Mouse (Mus musculus) spleen, adult 2 months (tissue): ENCODE measurements around the gene Wasl. TPM values are rescaled to one million over a fixed set of nuclear protein-coding genes. Genes with fewer than 3 reads are reported as not detected.

ENCODE experiments used
- DNase-seq, 2 experiments: peaks; one replicate each; pipeline versions ENCODE4 v3.0.0 to v3.0.0-alpha.2; 2012 to 2021; ENCODE audit warnings: low spot score in 2 of 2, low read depth in 1 of 2
- H3K27ac ChIP-seq: fragments of 200-500 bp; 2 replicates; pipeline ENCODE4 v1.5.1; 2012; ENCODE audit warnings: low read length, inconsistent platforms; ENCODE audit not compliant: insufficient read depth
- H3K27me3 ChIP-seq: fragments of 200-500 bp; 2 replicates; pipeline ENCODE4 v1.6.1; 2012; ENCODE audit warnings: mild to moderate bottlenecking, moderate library complexity, low read length, inconsistent platforms; ENCODE audit not compliant: control insufficient read depth, insufficient read depth
- H3K36me3 ChIP-seq: fragments of 200-500 bp; 2 replicates; pipeline ENCODE4 v1.6.1; 2012; ENCODE audit warnings: mild to moderate bottlenecking, low read length, inconsistent platforms; ENCODE audit not compliant: control insufficient read depth, insufficient read depth
- H3K4me1 ChIP-seq: fragments of 200-500 bp; 2 replicates; pipeline ENCODE4 v1.6.1; 2011; ENCODE audit warnings: inconsistent platforms; ENCODE audit not compliant: control insufficient read depth, insufficient read depth, insufficient read length
- H3K4me3 ChIP-seq: fragments of 200-500 bp; 2 replicates; pipeline ENCODE4 v1.5.1; 2011; ENCODE audit warnings: mild to moderate bottlenecking, inconsistent platforms; ENCODE audit not compliant: insufficient read depth, insufficient read length; ENCODE audit errors: extremely low read depth
- CTCF ChIP-seq: fragments of 200-500 bp; IDR thresholded peaks from 2 replicates; pipeline ENCODE4 v1.5.1; 2011; ENCODE audit warnings: mild to moderate bottlenecking, inconsistent platforms; ENCODE audit not compliant: insufficient read depth, insufficient read length, insufficient replicate concordance; ENCODE audit errors: extremely low read depth
- POLR2A ChIP-seq: fragments of 200-500 bp; IDR thresholded peaks from 2 replicates; pipeline ENCODE4 v1.6.1; 2011; ENCODE audit warnings: low read depth, low read length, inconsistent platforms
- whole genome bisulfite sequencing: fragments of 180-500 bp; shearing (Covaris S2); methylation state at CpG from one replicate; pipeline ENCODE4 v1.1.7; 2018; 5-methylcytosine and 5-hydroxymethylcytosine counted together
- polyA plus RNA-seq: library from polyadenylated mRNA; depleted of rRNA; stranded (reverse); fragments of >200 nt; gene quantifications from 2 replicates; pipeline ENCODE4 v1.2.3, GENCODE M21; 2012; rRNA removed

Wasl gene
- 22.3 and 46.5 TPM in 2 replicates for polyA plus RNA-seq

- Histone ChIP-seq H3K4me1 (peaks cover 3% of the 10 kb centered on the region; the same call in 1 of the 2 replicates), H3K36me3 (no peaks in the 10 kb centered on the region), H3K27ac (peak within 1 kb of the TSS; percentile 88), H3K4me3 (peak within 1 kb of the TSS; percentile 78), H3K27me3 (no peaks in the 10 kb centered on the region)
- WGBS, result under 1% methylated on average over 63 of the region's 63 CpGs
- TF ChIP-seq CTCF, result no peak
- TF ChIP-seq POLR2A, result peak; percentile 46
- peak; percentile 93 to 97 for DNase-seq
These were observed at the start of gene Wasl for GRCm38 (mm10) chr6:24664867-24665458. Wasl (minus strand) TSS chr6:24665009.

GRCm38 (mm10) chr6:24707499-24707898, 42.7 kb upstream of the Wasl start:
- TF ChIP-seq CTCF, result no peak
- no peak for TF ChIP-seq POLR2A
- Histone ChIP-seq H3K27me3 (no peaks in the 10 kb centered on the region), H3K36me3 (no peaks in the 10 kb centered on the region), H3K4me1 (no peaks in the 10 kb centered on the region), H3K27ac (no peak overlapping the region), H3K4me3 (no peak overlapping the region)
- WGBS, result 70% methylated on average over 2 of the region's 2 CpGs
- no peak for DNase-seq

DNA sequence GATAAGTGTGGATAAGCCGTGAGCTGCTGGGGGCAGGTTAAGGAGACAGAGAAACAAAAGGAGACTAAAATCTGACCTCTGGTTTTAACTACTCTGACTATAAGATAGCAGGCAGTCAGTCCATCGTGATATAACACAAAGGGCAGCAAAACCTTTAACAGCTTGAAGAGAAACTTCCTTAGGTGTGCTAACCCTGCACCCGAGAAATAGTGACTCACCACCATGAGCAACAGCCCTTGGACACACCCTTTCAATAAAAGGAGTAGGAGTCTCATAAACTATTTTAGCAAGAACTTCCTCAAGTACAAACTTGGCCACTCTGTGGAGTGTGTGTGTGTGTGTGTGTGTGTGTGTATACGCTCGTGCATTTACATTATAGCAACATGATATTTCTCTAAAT, 42.3 kb upstream of the Wasl start:
- Histone ChIP-seq H3K36me3 (no peaks in the 10 kb centered on the region), H3K27me3 (no peaks in the 10 kb centered on the region), H3K4me3 (no peak overlapping the region), H3K27ac (no peak overlapping the region), H3K4me1 (no peaks in the 10 kb centered on the region)
- 77% methylated on average over 5 of the region's 5 CpGs for WGBS
- TF ChIP-seq POLR2A, result no peak
- no peak for TF ChIP-seq CTCF
- DNase-seq, result no peak

- TF ChIP-seq POLR2A, result no peak
- no peak for TF ChIP-seq CTCF
- 83% methylated on average over 5 of the region's 5 CpGs for WGBS
- Histone ChIP-seq H3K27me3 (no peaks in the 10 kb centered on the region), H3K27ac (no peak overlapping the region), H3K36me3 (no peaks in the 10 kb centered on the region), H3K4me3 (no peak overlapping the region), H3K4me1 (no peaks in the 10 kb centered on the region)
- DNase-seq, result no peak
These were observed 32.4 kb upstream of the Wasl start for GRCm38 (mm10) chr6:24697216-24697615.

- DNase-seq, result no peak
- Histone ChIP-seq H3K4me3 (no peak overlapping the region), H3K27me3 (no peaks in the 10 kb centered on the region), H3K27ac (no peak overlapping the region), H3K36me3 (no peaks in the 10 kb centered on the region), H3K4me1 (no peaks in the 10 kb centered on the region)
- WGBS, result 79% methylated on average over 4 of the region's 4 CpGs
- TF ChIP-seq POLR2A, result no peak
- TF ChIP-seq CTCF, result no peak
These were observed 31.3 kb upstream of the Wasl start for GRCm38 (mm10) chr6:24696117-24696516.

DNA sequence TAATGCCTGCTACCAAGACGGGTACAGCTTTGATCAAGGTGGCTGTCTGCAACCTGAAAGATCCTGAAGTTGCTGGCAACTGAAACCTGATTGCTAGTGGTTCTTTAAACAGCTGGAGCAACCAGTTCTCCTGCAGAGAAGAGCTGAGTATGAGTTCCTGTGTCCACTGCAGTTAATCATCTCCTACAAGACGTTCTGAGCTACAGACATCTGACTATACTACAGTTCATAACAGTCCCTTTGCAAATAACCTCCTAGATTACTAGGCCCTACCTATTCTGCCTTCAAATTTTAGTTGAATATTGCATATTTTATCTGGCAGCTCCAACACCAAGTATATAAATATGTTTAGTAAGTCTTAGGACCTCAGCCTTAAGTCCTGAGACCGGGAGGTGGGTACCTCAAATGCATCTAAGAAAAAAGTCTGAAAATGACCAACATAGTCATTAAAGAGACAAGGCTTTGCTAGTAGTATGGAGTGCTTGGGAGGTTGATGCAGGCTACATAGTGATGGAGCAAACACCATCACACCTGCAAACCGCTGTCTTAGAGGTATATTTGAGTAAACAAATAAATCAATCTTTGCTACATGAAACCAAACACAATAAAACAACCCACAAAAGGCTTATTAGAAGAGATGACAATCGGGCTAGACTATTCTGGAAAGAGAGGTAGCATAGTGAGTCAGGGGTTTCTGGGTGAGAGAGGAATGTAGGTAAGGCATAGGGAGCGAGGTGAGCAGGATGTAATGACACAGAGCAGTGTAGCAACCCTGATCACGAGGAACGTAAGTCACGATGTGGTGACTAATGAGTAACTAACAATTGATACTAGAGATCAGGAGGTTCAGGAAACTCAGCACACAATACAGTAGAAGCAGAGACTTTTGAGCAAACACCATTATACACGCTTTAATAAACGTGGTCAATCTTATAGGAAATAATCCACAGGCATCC, 29.9 kb upstream of the Wasl start:
- WGBS, result 87% methylated on average over 11 of the region's 11 CpGs
- TF ChIP-seq CTCF (no peak), POLR2A (no peak)
- Histone ChIP-seq H3K4me3 (no peak overlapping the region), H3K27me3 (no peaks in the 10 kb centered on the region), H3K27ac (no peak overlapping the region), H3K36me3 (no peaks in the 10 kb centered on the region), H3K4me1 (no peaks in the 10 kb centered on the region)
- no peak for DNase-seq
